Mouse (Mus musculus): Measurements from ENCODE around the gene Fam19a5. TPM values are rescaled to one million over a fixed set of nuclear protein-coding genes. Genes with fewer than 3 reads are reported as not detected.

Fam19a5 gene
- polyA plus RNA-seq, 1 experiment from 2014 or later, result 0.58 TPM

DNA sequence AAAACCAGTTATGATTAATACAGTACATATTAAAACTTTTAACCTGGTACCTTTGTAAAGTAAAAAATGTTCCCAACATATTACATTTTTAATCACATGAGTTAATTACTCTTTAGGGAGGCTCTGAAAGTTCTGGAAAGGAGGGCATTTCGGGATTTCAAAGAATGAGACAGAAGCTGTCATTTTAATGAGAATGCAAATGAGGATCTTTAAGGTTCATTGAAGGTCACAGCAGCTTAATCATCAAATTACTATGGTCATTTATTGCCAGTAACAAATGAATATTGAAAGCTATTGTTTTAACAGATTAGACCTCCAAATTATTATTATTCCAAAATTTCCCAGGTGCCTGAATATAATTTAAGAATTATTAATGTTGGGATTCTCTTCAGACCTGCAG is 59.2 kb downstream of the Fam19a5 start:
- Histone ChIP-seq H3K4me3 (ENCODE audit: low read depth, low read length) (no peak overlapping the region), H3K4me1 (replicated peaks; ENCODE audit: control insufficient read depth, insufficient read depth, low read length) (no peaks in the 10 kb centered on the region), H3K4me2 (no peak overlapping the region), H3K9me3 (ENCODE audit: control insufficient read depth, low read length) (no peaks in the 10 kb centered on the region), H3K27ac (ENCODE audit: low read depth, low read length) (no peak overlapping the region), H3K9ac (ENCODE audit: low read depth, low read length) (no peak overlapping the region), H3K36me3 (ENCODE audit: control insufficient read depth, insufficient read depth, low read length) (no peaks in the 10 kb centered on the region), H3K27me3 (replicated peaks; ENCODE audit: control insufficient read depth, insufficient read depth, low read length) (no peaks in the 10 kb centered on the region)
- no peak for DNase-seq (ENCODE audit: low spot score)
- 64% methylated on average over 1 of the region's 1 CpGs for WGBS
- no peak for ATAC-seq (replicated peaks; ENCODE audit: low FRiP score)

DNA sequence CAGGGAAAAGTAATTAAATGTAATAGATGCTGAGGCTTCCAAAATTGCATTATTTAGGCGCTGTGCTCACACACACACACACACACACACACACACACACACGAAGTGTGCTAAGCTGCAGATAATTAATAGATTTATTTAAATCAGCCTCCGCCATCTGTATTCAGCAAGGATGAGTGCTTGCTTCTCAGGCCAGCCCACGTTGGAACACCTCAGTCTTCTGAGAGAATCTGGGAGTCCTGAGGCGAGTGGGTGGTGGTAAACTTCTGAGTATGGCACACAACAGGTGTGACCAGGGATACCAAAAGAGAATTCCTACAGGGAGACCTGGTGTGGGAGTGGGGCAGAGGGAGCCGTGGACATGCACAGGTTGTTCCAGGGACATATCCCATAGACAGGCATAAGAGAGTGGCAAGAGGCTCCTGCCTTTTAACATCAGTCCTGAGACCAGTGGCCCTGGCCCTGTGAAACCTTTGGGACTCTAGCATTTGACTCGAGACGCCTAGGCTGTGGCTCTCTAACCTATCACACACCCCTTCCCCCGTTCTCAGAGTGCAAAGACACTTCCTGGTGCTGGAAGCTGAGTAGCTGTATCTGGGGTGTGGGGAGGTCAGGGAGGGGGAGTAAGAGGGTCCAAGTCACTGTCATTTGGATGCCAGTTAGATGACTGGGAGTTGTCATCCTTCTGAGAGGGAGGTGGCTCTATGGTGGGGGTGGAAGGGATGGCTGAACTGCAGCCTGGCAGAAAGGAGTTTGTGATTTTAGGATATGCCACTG is 61.6 kb downstream of the Fam19a5 start:
- ATAC-seq (replicated peaks; ENCODE audit: low FRiP score) (no peak), DNase-seq (ENCODE audit: low spot score) (no peak)
- no peaks in the 10 kb centered on the region for H3K36me3 ChIP-seq (ENCODE audit: control insufficient read depth, insufficient read depth, low read length)
- H3K4me2 ChIP-seq, result no peak overlapping the region
- H3K9ac ChIP-seq (ENCODE audit: low read depth, low read length), result no peak overlapping the region
- no peak overlapping the region for H3K27ac ChIP-seq (ENCODE audit: low read depth, low read length)
- no peak overlapping the region for H3K4me3 ChIP-seq (ENCODE audit: low read depth, low read length)
- no peaks in the 10 kb centered on the region for H3K4me1 ChIP-seq (replicated peaks; ENCODE audit: control insufficient read depth, insufficient read depth, low read length)
- 52% methylated on average over 9 of the region's 9 CpGs for WGBS
- H3K9me3 ChIP-seq (ENCODE audit: control insufficient read depth, low read length), result no peaks in the 10 kb centered on the region
- H3K27me3 ChIP-seq (replicated peaks; ENCODE audit: control insufficient read depth, insufficient read depth, low read length), result no peaks in the 10 kb centered on the region

DNA sequence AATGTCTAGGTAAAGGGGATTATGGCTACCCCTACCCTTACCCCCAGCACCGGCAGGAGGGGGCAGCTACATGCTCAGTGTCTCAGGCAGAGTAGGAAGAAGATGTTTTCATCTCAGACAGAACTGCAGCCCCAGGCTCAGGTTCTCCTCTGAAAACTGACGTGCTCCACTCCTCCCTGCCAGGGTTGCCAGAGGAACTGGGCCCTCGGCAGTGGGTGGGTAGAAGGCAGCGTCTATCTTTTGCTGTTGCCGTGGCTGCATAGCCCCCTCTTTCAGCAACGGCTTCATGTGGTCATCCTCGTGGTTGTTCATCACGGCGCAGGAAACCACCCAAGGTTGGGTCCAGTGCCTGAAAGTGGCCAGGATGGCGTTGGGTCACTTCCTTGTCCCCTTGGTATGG is 62.6 kb downstream of the Fam19a5 start:
- Histone ChIP-seq H3K27ac (ENCODE audit: low read depth, low read length) (no peak overlapping the region), H3K4me3 (ENCODE audit: low read depth, low read length) (no peak overlapping the region), H3K9ac (ENCODE audit: low read depth, low read length) (no peak overlapping the region), H3K9me3 (ENCODE audit: control insufficient read depth, low read length) (no peaks in the 10 kb centered on the region), H3K36me3 (ENCODE audit: control insufficient read depth, insufficient read depth, low read length) (no peaks in the 10 kb centered on the region), H3K27me3 (replicated peaks; ENCODE audit: control insufficient read depth, insufficient read depth, low read length) (no peaks in the 10 kb centered on the region), H3K4me2 (no peak overlapping the region), H3K4me1 (replicated peaks; ENCODE audit: control insufficient read depth, insufficient read depth, low read length) (no peaks in the 10 kb centered on the region)
- ATAC-seq (replicated peaks; ENCODE audit: low FRiP score), result no peak
- DNase-seq (ENCODE audit: low spot score), result no peak
- WGBS, result 67% methylated on average over 10 of the region's 10 CpGs

GRCm38 (mm10) chr15:87609236-87609635 is 65.1 kb downstream of the Fam19a5 start:
- H3K36me3 ChIP-seq (ENCODE audit: control insufficient read depth, insufficient read depth, low read length), result no peaks in the 10 kb centered on the region
- no peaks in the 10 kb centered on the region for H3K9me3 ChIP-seq (ENCODE audit: control insufficient read depth, low read length)
- H3K4me2 ChIP-seq, result no peak overlapping the region
- no peak overlapping the region for H3K27ac ChIP-seq (ENCODE audit: low read depth, low read length)
- no peaks in the 10 kb centered on the region for H3K4me1 ChIP-seq (replicated peaks; ENCODE audit: control insufficient read depth, insufficient read depth, low read length)
- no peaks in the 10 kb centered on the region for H3K27me3 ChIP-seq (replicated peaks; ENCODE audit: control insufficient read depth, insufficient read depth, low read length)
- no peak overlapping the region for H3K9ac ChIP-seq (ENCODE audit: low read depth, low read length)
- no peak overlapping the region for H3K4me3 ChIP-seq (ENCODE audit: low read depth, low read length)
- 61% methylated on average over 1 of the region's 1 CpGs for WGBS
- ATAC-seq (replicated peaks; ENCODE audit: low FRiP score) (no peak), DNase-seq (ENCODE audit: low spot score) (no peak)

- H3K9me3 ChIP-seq (ENCODE audit: control insufficient read depth, low read length), result no peaks in the 10 kb centered on the region
- DNase-seq (ENCODE audit: low spot score), result peak; percentile 78
- 0 out of 2 replicates have a peak overlapping the region, but pooled peaks have one; percentile 35 for H3K9ac ChIP-seq (ENCODE audit: low read depth, low read length)
- no peaks in the 10 kb centered on the region; the same call in 1 of the 2 replicates for H3K4me1 ChIP-seq (replicated peaks; ENCODE audit: control insufficient read depth, insufficient read depth, low read length)
- peaks cover 54% of the 10 kb centered on the region for H3K27me3 ChIP-seq (replicated peaks; ENCODE audit: control insufficient read depth, insufficient read depth, low read length)
- no peak overlapping the region for H3K27ac ChIP-seq (ENCODE audit: low read depth, low read length)
- WGBS, result under 1% methylated on average over 78 of the region's 86 CpGs
- peak overlapping the region; percentile 53 for H3K4me3 ChIP-seq (ENCODE audit: low read depth, low read length)
- H3K36me3 ChIP-seq (ENCODE audit: control insufficient read depth, insufficient read depth, low read length), result no peaks in the 10 kb centered on the region
- peak overlapping the region; percentile 76 for H3K4me2 ChIP-seq
- ATAC-seq (replicated peaks; ENCODE audit: low FRiP score), result peak; percentile 50
These were observed 80.0 kb downstream of the Fam19a5 start for GRCm38 (mm10) chr15:87623966-87624609.

DNA sequence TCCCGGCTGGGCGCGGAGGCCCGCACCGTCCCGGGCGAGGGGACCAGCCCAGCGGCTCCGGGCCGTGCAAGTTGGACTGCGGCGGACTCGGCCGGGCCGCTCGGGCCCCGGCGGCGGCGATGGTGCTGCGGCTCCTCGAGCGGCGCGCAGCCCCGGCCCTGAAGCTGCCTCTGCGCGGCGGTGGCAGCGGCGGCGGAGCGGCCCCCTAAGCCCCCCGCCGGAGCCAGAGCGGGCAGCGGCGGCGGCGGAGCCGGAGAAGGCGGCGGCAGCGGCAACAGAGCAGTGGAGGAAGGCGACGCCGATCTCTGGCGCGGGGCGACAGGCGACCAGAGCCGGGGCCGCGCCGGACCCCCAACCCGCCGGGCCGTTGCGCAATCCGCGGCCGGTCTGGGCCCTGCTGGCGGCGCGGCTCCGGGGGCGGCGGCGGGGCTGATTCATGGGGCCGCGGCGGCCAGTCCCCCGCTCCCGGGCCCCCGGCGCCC is 80.6 kb downstream of the Fam19a5 start:
- H3K9ac ChIP-seq (ENCODE audit: low read depth, low read length), result 0 out of 2 replicates have a peak overlapping the region, but pooled peaks have one; percentile 35
- no peaks in the 10 kb centered on the region for H3K36me3 ChIP-seq (ENCODE audit: control insufficient read depth, insufficient read depth, low read length)
- H3K27ac ChIP-seq (ENCODE audit: low read depth, low read length), result no peak overlapping the region
- H3K4me2 ChIP-seq, result peak overlapping the region; percentile 76
- no peaks in the 10 kb centered on the region for H3K9me3 ChIP-seq (ENCODE audit: control insufficient read depth, low read length)
- WGBS, result 2% methylated on average over 21 of the region's 76 CpGs
- DNase-seq (ENCODE audit: low spot score), result peak; percentile 40
- H3K4me1 ChIP-seq (replicated peaks; ENCODE audit: control insufficient read depth, insufficient read depth, low read length), result no peaks in the 10 kb centered on the region; the same call in 1 of the 2 replicates
- peak overlapping the region; percentile 53 for H3K4me3 ChIP-seq (ENCODE audit: low read depth, low read length)
- peaks cover 54% of the 10 kb centered on the region for H3K27me3 ChIP-seq (replicated peaks; ENCODE audit: control insufficient read depth, insufficient read depth, low read length)
- ATAC-seq (replicated peaks; ENCODE audit: low FRiP score), result peak; percentile 26; the same call in 1 of the 2 replicates

DNA sequence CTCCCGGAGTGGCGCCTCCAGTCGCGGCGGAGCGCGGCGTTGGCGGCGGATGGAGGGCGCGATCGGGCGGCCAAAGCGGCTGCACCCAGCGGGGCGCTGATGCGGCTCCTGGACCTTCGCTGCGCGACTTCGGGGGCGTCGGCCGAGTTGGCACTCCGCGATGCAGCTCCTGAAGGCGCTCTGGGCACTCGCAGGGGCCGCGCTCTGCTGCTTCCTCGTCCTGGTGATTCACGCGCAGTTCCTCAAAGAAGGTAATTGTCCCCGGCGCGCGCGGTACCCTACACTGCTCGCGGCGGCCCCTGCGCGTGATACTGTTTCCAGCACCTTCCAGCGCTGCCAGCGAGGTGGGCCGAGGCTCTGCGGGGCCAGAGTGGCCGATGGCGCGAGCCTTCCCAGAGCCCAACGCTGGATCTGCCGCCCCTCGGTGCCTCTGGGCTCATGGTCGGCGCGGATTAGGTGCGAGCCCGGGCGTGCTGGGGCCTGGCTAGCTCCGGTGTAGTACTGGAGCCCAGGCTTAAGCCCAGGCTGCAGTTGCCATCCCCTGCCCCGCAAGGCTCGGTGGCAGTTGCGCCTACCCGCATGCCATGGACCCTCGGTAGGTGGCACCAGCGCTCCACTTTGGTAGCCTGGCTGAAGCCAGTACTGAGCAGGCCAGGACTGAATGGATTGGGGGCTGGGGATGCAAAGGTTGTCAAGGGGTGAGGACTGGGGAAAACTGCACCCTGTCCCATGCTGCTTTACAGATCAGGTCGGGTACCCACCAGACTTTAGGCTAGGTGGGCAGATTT is 81.3 kb downstream of the Fam19a5 start:
- no peak overlapping the region for H3K27ac ChIP-seq (ENCODE audit: low read depth, low read length)
- peaks cover 54% of the 10 kb centered on the region for H3K27me3 ChIP-seq (replicated peaks; ENCODE audit: control insufficient read depth, insufficient read depth, low read length)
- no peaks in the 10 kb centered on the region; the same call in 1 of the 2 replicates for H3K4me1 ChIP-seq (replicated peaks; ENCODE audit: control insufficient read depth, insufficient read depth, low read length)
- peak; percentile 77 for DNase-seq (ENCODE audit: low spot score)
- no peak overlapping the region for H3K9ac ChIP-seq (ENCODE audit: low read depth, low read length)
- peak overlapping the region; percentile 53 for H3K4me3 ChIP-seq (ENCODE audit: low read depth, low read length)
- H3K36me3 ChIP-seq (ENCODE audit: control insufficient read depth, insufficient read depth, low read length), result no peaks in the 10 kb centered on the region
- under 1% methylated on average over 55 of the region's 68 CpGs for WGBS
- H3K4me2 ChIP-seq, result peak overlapping the region; percentile 76
- ATAC-seq (replicated peaks; ENCODE audit: low FRiP score), result peak; percentile 50
- H3K9me3 ChIP-seq (ENCODE audit: control insufficient read depth, low read length), result no peaks in the 10 kb centered on the region

DNA sequence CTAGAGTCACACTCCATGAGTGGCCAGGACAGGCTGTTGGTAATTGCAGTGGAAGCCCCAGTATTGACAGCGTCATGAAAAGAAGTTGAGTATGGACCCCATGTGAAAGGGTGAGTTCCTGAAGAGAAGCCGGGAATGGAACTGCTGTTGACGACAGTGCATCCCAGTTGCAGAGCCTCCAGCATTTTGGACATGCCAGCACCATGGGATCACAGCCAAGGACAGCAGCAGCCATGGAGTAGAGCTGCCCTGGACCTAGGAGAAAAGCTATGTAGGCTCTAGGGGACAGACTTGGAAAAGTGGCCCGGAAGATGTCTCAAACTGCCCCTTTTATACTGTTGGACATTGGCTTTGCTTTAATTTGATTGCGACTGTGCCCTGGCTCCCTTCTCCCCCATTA is 91.2 kb downstream of the Fam19a5 start:
- DNase-seq (ENCODE audit: low spot score) (no peak), ATAC-seq (replicated peaks; ENCODE audit: low FRiP score) (no peak)
- H3K9me3 ChIP-seq (ENCODE audit: control insufficient read depth, low read length), result no peaks in the 10 kb centered on the region
- no peak overlapping the region for H3K4me2 ChIP-seq
- 90% methylated on average over 5 of the region's 5 CpGs for WGBS
- no peaks in the 10 kb centered on the region for H3K4me1 ChIP-seq (replicated peaks; ENCODE audit: control insufficient read depth, insufficient read depth, low read length)
- no peak overlapping the region for H3K9ac ChIP-seq (ENCODE audit: low read depth, low read length)
- H3K4me3 ChIP-seq (ENCODE audit: low read depth, low read length), result no peak overlapping the region
- H3K27me3 ChIP-seq (replicated peaks; ENCODE audit: control insufficient read depth, insufficient read depth, low read length), result no peaks in the 10 kb centered on the region
- no peak overlapping the region for H3K27ac ChIP-seq (ENCODE audit: low read depth, low read length)
- H3K36me3 ChIP-seq (ENCODE audit: control insufficient read depth, insufficient read depth, low read length), result no peaks in the 10 kb centered on the region

Data from liver, embryonic 11.5 days (tissue).